Mouse (Mus musculus): ENCODE data around the gene Olfr1085.
"Not testable (repeated sequence)": the region's sequence is repeated elsewhere in the genome, so short reads cannot be mapped to it uniquely, and the experiment has no call there.

Olfr1085 gene

GRCm38 (mm10) chr2:86661919-86662318 is at the start of gene Olfr1085:
TSS of gene Olfr1085 (minus strand) at chr2:86662019.
- DNase-seq (ENCODE audit: low read depth, low spot score): no peak

GRCm38 (mm10) chr2:86698295-86698694 is 36.5 kb upstream of the Olfr1085 start, which contains the start of gene Olfr1087:
TSS of gene Olfr1087 (minus strand) at chr2:86698395.
- no peak for DNase-seq (ENCODE audit: low read depth, low spot score)

GRCm38 (mm10) chr2:86679992-86680391 is 18.2 kb upstream of the Olfr1085 start, which contains the start of gene Olfr1086:
TSS of gene Olfr1086 (minus strand) at chr2:86680092.
- no peak for DNase-seq (ENCODE audit: low read depth, low spot score)

- not testable (repeated sequence) for DNase-seq (ENCODE audit: low read depth, low spot score)
Observed at GRCm38 (mm10) chr2:86639625-86640024, 22.2 kb downstream of the Olfr1085 start, which contains the start of gene Olfr1084. TSS of gene Olfr1084 (minus strand) at chr2:86639725.

Measured in telencephalon, adult 2 months (tissue).